Mouse (Mus musculus): Measurements from ENCODE around the gene Gstz1. TPM values are rescaled to one million over a fixed set of nuclear protein-coding genes. Genes with fewer than 3 reads are reported as not detected.
"Not testable (repeated sequence)": the region's sequence is repeated elsewhere in the genome, so short reads cannot be mapped to it uniquely, and the experiment has no call there.

The Gstz1 gene
- polyA plus RNA-seq, 1 experiment from 2014 or later, result 31.4 TPM

DNA sequence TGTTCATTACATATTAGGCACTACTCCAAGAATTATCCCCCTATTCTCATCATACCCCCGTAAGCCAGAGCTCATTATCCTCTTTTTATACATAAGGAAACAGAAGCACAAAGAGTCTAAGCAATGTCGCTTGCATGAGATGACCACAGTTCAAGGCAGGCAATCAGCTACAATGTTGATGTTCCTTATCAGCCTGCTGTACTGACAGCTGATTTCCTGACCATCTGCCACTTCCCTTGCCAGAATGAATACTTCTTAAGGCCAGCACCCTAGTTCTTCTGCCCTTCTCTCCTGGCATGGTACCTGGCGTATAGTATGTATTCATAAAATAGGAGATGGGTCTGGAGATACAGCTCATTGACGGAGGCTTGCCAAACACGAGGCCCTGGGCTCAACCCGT lies 14.8 kb upstream of the Gstz1 start:
- Histone ChIP-seq H3K4me2 (no peak overlapping the region), H3K27ac (ENCODE audit: poor library complexity, severe bottlenecking) (no peak overlapping the region), H3K36me3 (peaks cover 55% of the 10 kb centered on the region), H3K27me3 (replicated peaks) (no peaks in the 10 kb centered on the region), H3K9me3 (replicated peaks) (no peaks in the 10 kb centered on the region), H3K4me3 (no peak overlapping the region), H3K4me1 (replicated peaks) (peaks cover 10% of the 10 kb centered on the region), H3K9ac (no peak overlapping the region)
- ATAC-seq (ENCODE audit: insufficient number of reproducible peaks, low FRiP score), result no peak
- 73% methylated on average over 6 of the region's 6 CpGs for WGBS

DNA sequence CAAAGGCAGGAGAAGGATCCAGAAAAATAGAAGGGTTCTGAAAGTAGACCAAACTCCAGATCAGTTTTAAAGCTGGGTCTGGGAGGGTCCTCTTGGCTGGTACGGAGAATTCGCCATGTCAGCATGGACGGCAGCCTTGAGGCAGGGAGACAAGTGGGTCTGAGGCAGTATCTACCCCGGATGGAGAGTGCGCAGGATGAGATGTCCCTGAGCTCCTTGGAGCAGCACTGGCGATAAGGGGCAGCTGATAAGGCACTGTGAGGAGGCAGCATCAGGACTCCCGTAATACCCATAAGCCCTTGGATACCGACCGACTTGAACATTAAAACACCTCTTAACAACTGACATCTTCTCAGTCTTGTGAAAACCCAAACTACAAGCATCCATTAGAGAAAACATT lies 14.2 kb upstream of the Gstz1 start:
- ATAC-seq (ENCODE audit: insufficient number of reproducible peaks, low FRiP score), result no peak
- no peak overlapping the region for H3K4me2 ChIP-seq

DNA sequence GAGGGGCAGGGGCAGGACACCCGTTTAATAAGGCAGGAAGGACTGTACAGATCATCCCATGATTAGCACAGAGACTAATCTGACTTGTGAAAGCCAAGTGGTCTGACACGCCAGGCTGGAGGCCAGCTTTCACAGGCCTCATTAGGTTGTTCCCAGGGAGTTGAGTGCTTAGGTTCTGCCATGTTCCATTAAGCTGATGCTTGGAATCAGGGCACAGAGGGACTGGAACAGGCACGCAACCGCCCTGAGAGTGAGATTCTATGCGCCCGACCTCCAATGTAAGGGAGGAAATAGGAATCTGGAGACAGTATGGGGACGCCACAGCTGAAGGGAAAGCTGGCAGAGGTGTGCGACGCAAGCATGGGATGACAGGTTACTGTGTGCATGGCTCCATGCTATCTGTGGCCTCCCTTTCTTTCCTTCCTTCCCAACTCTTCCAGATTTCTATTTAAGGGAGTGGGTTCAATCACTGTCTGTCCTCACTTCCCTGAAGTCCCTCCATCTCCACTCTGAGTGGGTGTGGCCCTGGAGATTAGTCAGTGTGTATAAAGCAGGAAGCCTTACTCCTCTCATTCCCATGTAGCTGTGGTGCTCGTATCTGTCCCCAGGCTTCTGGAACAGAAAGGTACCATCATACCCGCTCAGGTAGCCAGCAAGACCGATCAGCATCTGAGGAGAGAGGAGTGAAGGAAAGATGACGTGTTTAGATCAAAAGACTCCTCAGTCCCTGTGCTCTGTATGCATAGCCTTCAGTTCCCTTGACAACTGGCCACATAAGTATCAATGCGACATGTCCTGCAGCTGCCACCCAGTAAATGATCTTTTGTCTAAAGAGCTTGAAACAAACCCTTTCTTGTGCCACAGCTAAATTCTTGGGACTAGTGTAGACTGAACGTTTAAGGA lies 9.3 kb upstream of the Gstz1 start:
- no peak overlapping the region for H3K9ac ChIP-seq
- peaks cover 20% of the 10 kb centered on the region for H3K4me1 ChIP-seq (replicated peaks)
- no peak overlapping the region for H3K4me2 ChIP-seq
- H3K4me3 ChIP-seq, result no peak overlapping the region
- ATAC-seq (ENCODE audit: insufficient number of reproducible peaks, low FRiP score), result no peak
- 75% methylated on average over 15 of the region's 15 CpGs for WGBS
- no peaks in the 10 kb centered on the region for H3K9me3 ChIP-seq (replicated peaks)
- peaks cover 32% of the 10 kb centered on the region for H3K36me3 ChIP-seq
- no peak overlapping the region for H3K27ac ChIP-seq (ENCODE audit: poor library complexity, severe bottlenecking)
- no peaks in the 10 kb centered on the region for H3K27me3 ChIP-seq (replicated peaks)

More for the DNA sequence above, 14.2 kb upstream of the Gstz1 start:
- peaks cover 10% of the 10 kb centered on the region for H3K4me1 ChIP-seq (replicated peaks)
- no peak overlapping the region for H3K27ac ChIP-seq (ENCODE audit: poor library complexity, severe bottlenecking)
- H3K9ac ChIP-seq, result no peak overlapping the region
- no peak overlapping the region for H3K4me3 ChIP-seq
- H3K27me3 ChIP-seq (replicated peaks), result no peaks in the 10 kb centered on the region
- peaks cover 56% of the 10 kb centered on the region for H3K36me3 ChIP-seq
- 48% methylated on average over 9 of the region's 9 CpGs for WGBS
- H3K9me3 ChIP-seq (replicated peaks), result no peaks in the 10 kb centered on the region

DNA sequence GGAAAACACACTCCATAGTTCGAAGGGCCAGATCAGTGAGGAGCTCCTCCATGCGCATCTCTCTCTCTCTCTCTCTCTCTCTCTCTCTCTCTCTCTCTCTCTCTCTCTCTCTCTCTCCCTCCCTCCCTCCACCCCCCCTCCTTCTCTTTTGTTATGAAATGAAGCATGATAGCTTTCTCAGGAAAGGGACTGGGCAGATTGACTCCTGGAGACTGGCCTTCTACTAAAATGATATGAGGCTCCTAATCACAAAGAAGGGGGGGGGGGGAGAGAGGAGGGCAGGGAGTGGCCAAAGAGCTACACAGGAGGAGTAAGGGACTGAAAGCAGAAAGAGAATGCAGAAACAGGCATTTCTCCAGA lies 8.6 kb upstream of the Gstz1 start:
- Histone ChIP-seq H3K4me2 (no peak overlapping the region), H3K27me3 (replicated peaks) (no peaks in the 10 kb centered on the region), H3K9me3 (replicated peaks) (no peaks in the 10 kb centered on the region), H3K9ac (no peak overlapping the region), H3K4me1 (replicated peaks) (peaks cover 18% of the 10 kb centered on the region), H3K4me3 (no peak overlapping the region), H3K27ac (ENCODE audit: poor library complexity, severe bottlenecking) (no peak overlapping the region), H3K36me3 (peaks cover 31% of the 10 kb centered on the region)
- WGBS, result 98% methylated on average over 2 of the region's 2 CpGs
- no peak for ATAC-seq (ENCODE audit: insufficient number of reproducible peaks, low FRiP score)

DNA sequence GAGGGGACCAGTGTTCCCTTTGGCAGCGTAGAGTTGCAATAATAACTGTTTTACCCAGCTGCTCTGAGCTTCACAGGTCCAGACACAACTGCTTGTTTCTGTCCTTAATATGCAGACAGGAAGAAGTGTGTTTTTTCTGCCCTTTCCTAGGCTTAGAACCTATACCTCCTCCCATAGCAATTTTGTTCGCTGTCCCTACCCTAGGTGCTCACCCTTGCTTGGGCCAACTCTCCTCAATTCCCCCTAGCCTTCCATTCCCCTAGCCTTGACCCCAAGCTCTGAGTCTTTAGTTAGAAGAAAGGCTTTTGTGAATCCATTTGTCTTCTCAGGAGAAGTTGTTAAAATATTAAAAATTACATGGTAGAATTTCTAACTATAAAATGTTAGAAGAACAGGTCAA lies 8.2 kb upstream of the Gstz1 start:
- no peak for ATAC-seq (ENCODE audit: insufficient number of reproducible peaks, low FRiP score)
- WGBS, result 69% methylated on average over 2 of the region's 2 CpGs
- Histone ChIP-seq H3K9me3 (replicated peaks) (no peaks in the 10 kb centered on the region), H3K4me2 (no peak overlapping the region), H3K4me3 (no peak overlapping the region), H3K4me1 (replicated peaks) (peaks cover 18% of the 10 kb centered on the region), H3K9ac (no peak overlapping the region), H3K27ac (ENCODE audit: poor library complexity, severe bottlenecking) (no peak overlapping the region), H3K36me3 (peaks cover 31% of the 10 kb centered on the region), H3K27me3 (replicated peaks) (no peaks in the 10 kb centered on the region)

DNA sequence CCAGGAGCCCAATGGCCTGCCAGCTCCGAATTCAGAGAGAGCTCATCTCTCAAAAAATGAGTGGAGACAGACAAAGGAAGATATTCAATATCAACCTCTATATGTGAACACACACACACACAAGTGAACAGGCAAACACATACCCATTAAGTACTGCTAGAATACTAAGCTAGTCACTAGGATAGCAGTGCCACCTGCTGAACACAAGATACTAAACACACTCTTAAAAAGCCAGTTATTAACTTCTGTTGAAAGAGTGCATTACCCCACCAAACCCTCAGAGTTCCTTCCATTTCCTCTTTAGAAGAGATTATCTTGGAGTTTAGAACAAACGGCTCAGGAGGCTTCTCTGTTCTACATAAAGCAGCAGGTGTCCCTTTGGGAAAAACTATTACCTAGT lies 4.8 kb upstream of the Gstz1 start:
- Histone ChIP-seq H3K27ac (ENCODE audit: poor library complexity, severe bottlenecking) (no peak overlapping the region), H3K9me3 (replicated peaks) (no peaks in the 10 kb centered on the region), H3K36me3 (peaks cover 16% of the 10 kb centered on the region), H3K4me1 (replicated peaks) (peaks cover 25% of the 10 kb centered on the region), H3K4me3 (no peak overlapping the region), H3K27me3 (replicated peaks) (no peaks in the 10 kb centered on the region), H3K4me2 (no peak overlapping the region), H3K9ac (no peak overlapping the region)
- 67% methylated on average over 2 of the region's 2 CpGs for WGBS
- no peak for ATAC-seq (ENCODE audit: insufficient number of reproducible peaks, low FRiP score)

DNA sequence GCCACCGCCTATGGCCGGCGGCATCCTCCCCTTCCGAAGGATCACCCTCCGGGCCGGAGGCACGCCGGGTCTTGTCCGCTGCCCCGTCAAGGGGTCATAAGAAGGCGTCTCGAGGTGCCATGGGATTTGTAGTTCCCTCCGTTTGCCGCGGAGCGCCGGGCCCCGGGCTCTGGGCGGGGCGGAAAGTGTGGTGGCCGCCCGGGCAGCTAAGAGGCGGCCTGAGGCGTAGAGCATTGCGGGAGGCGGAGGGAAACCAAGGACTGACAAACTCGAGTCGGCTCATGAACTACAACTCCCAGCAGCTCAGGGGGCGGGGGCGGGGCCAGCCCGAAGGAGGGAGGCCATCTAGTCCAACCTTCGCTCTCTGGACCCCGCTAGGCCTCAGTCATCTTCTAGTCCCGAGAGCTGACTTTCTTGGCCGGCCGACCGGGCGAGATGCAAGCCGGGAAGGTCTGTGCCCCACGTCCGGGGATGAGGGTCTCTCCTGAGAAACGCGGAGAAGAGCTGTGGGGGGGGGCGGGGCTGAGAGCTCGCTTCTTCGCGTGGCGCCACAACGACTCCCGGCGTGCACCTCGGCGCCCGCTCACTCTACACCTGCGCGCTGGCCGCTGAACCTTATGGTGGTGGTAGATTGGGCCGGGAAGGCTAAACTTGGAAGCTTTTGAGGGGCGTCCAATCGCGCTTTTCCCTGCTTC lies 577 bp downstream of the Gstz1 start, which contains the start of gene Pomt2:
Gene Pomt2 (minus strand): TSS at position 574 of the 695 bp plus-strand sequence.
- Histone ChIP-seq H3K4me1 (replicated peaks) (peaks cover 15% of the 10 kb centered on the region), H3K9ac (peak within 1 kb of the TSS; percentile 78), H3K4me2 (peak within 1 kb of the TSS; percentile 88), H3K27ac (ENCODE audit: poor library complexity, severe bottlenecking) (peak within 1 kb of the TSS; percentile 94), H3K4me3 (peak within 1 kb of the TSS; percentile 70), H3K36me3 (peaks cover 17% of the 10 kb centered on the region), H3K9me3 (replicated peaks) (no peaks in the 10 kb centered on the region; the same call in 1 of the 2 replicates), H3K27me3 (replicated peaks) (no peaks in the 10 kb centered on the region)
- ATAC-seq (ENCODE audit: insufficient number of reproducible peaks, low FRiP score), result peak; percentile 98
- under 1% methylated on average over 61 of the region's 61 CpGs for WGBS

DNA sequence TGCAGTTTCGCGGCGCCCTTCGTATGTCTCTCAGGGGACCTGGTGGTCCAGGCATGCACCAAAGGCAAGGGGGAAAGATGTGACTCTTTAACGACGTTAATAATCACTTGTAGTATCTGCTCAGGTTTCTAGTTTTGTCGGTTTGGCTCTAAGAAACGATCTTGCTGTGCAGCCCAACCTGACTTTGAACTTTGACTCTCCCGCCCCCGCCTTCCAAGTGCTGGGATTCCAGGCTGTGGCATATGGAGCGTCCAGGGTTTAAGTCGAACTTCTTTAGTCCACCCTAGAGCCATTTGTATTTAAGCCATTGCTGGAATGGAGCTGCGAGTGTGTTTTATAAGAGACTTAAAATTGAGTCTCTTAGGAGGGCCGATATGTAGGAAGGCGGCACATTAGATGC lies 1.2 kb downstream of the Gstz1 start:
- 16% methylated on average over 15 of the region's 15 CpGs for WGBS
- no peaks in the 10 kb centered on the region; the same call in 1 of the 2 replicates for H3K9me3 ChIP-seq (replicated peaks)

DNA sequence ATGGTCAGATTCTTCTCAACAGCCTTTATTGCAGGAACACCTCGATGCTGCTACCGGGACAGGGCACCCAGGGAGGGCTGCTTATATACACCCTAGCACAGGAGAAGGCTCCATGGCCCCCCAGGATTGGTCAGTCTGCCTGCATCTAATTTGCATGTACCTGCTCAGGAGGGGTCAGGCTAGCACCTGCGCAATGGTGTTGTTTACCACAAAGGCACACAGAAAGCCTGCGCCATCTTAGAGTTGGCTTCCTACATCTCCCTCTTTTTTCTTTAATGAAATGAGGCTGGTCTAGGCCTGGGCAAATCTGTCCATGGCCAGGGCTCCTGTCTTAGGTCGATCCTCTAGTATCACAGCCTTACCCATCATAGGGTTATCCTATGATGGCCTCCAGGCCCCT lies 2.5 kb downstream of the Gstz1 start:
- WGBS, result 97% methylated on average over 5 of the region's 5 CpGs
- no peak for ATAC-seq (ENCODE audit: insufficient number of reproducible peaks, low FRiP score)
- H3K27me3 ChIP-seq (replicated peaks), result no peaks in the 10 kb centered on the region

More for the DNA sequence above, 1.2 kb downstream of the Gstz1 start:
- peak overlapping the region; percentile 94 for H3K27ac ChIP-seq (ENCODE audit: poor library complexity, severe bottlenecking)
- ATAC-seq (ENCODE audit: insufficient number of reproducible peaks, low FRiP score), result no peak
- H3K36me3 ChIP-seq, result peaks cover 20% of the 10 kb centered on the region
- peak overlapping the region; percentile 78 for H3K9ac ChIP-seq
- H3K4me2 ChIP-seq, result peak overlapping the region; percentile 88
- H3K4me1 ChIP-seq (replicated peaks), result peaks cover 15% of the 10 kb centered on the region
- peak overlapping the region; percentile 70 for H3K4me3 ChIP-seq
- H3K27me3 ChIP-seq (replicated peaks), result no peaks in the 10 kb centered on the region

DNA sequence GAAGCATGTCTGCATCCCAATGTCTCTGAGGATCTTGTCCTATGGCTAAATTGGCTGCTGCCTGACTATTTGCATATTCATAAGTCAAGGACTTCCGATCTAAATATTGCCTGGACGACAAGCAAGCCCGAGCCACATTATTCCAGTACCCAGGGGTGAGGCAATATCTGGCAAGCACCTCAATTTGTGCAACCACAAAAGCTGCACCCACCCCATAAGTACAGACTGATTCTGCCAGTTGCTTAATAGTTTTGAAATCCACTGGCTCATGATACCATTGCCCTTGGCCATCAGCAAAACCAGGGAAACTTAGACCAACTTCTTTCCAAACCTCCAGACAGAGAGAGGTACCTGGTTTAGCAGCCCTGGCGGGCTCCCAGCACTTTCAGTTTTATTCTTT lies 7.5 kb downstream of the Gstz1 start:
- peaks cover 17% of the 10 kb centered on the region for H3K36me3 ChIP-seq
- H3K4me3 ChIP-seq; H3K4me2 ChIP-seq; H3K27ac ChIP-seq (ENCODE audit: poor library complexity, severe bottlenecking); ATAC-seq (ENCODE audit: insufficient number of reproducible peaks, low FRiP score); H3K9me3 ChIP-seq (replicated peaks); H3K9ac ChIP-seq; H3K4me1 ChIP-seq (replicated peaks); H3K27me3 ChIP-seq (replicated peaks): not testable (repeated sequence)
- WGBS, result 90% methylated on average over 4 of the region's 4 CpGs

More for the DNA sequence above, 2.5 kb downstream of the Gstz1 start:
- peaks cover 16% of the 10 kb centered on the region for H3K36me3 ChIP-seq
- H3K27ac ChIP-seq (ENCODE audit: poor library complexity, severe bottlenecking), result no peak overlapping the region
- H3K9me3 ChIP-seq (replicated peaks), result no peaks in the 10 kb centered on the region; the same call in 1 of the 2 replicates
- H3K4me2 ChIP-seq, result no peak overlapping the region
- H3K9ac ChIP-seq, result no peak overlapping the region
- no peak overlapping the region for H3K4me3 ChIP-seq
- peaks cover 15% of the 10 kb centered on the region for H3K4me1 ChIP-seq (replicated peaks)

DNA sequence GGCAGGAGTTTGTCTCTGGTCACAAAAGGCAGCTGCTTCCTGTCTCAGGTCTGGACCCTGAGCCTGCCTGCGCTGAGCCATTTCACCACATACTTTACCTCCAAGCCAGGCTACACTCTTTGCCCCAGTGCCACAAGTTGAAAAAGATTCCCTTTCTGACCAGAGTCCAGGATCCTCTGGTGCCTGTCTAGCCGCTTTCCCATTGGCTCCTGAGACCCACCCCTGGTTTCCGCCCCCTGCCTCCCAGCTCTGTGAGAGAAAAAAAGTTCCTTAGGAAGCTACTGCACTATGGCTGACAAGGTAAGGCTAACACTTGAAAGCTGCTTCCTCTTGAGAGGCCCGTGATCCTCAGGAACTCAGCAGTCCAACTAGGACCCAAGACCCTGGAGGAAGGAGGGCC lies 10.4 kb downstream of the Gstz1 start:
- 57% methylated on average over 4 of the region's 4 CpGs for WGBS
- H3K9ac ChIP-seq, result no peak overlapping the region
- peaks cover 25% of the 10 kb centered on the region for H3K36me3 ChIP-seq
- H3K9me3 ChIP-seq (replicated peaks), result 0 out of 2 replicates have a peak, but pooled peaks cover 7% of the 10 kb centered on the region
- H3K27me3 ChIP-seq (replicated peaks), result no peaks in the 10 kb centered on the region
- H3K4me2 ChIP-seq, result no peak overlapping the region
- no peak for ATAC-seq (ENCODE audit: insufficient number of reproducible peaks, low FRiP score)
- peaks cover 4% of the 10 kb centered on the region; the same call in 1 of the 2 replicates for H3K4me1 ChIP-seq (replicated peaks)
- no peak overlapping the region for H3K27ac ChIP-seq (ENCODE audit: poor library complexity, severe bottlenecking)
- H3K4me3 ChIP-seq, result no peak overlapping the region

Data from heart, embryonic 12.5 days (tissue).